17 mouse cellular contexts compared by ENCODE assay signal in the genomic region with DNA sequence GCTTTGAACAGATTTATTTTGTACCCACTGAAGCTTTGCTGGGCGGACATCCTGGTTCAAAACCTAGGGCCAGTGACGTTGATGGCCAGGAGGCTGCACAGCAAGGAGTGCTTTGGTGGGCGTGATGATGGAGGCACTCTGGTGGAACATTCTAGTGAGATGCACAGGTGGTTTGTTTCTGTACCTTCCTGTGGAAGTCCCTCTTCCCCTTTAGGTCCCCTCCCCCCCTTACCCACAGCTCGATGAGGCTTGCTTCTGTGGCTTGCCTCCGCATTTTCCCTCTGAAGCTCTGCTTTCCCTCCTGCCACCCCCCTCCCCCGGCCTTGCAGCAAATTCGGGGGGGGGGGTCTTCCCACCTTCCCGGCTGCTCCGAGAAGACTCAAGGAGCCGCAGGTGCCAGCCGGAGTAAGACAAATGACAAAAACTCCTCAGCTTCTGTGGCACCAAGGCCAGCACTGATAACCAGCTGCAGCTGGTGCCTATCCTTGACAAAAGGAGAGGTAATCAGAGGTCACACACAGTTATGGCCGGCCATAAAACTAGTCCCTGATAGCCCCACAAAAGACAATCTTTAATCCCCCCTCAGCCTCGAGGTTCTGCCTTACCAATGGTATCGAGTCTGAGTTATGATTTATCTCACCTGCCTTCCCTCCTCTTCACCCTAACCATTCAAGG.
DNase-seq lines count a peak whose midpoint lies in the region; ATAC-seq and TF ChIP-seq lines count a peak whose summit lies in the region.
"Had no signal": no experiment of that assay in that cellular context is flagged by ENCODE, and none has a peak within 500 bp of the region (broad histone marks: within the 10 kb centered on the region; RNA-seq: fewer than 3 reads in every experiment).

No protein-coding gene starts in this region.

- no peaks in the 10 kb centered on the region for H3K36me3 ChIP-seq in midbrain, embryonic 10.5 days
- H3K36me3 ChIP-seq in midbrain, postnatal 0 days (ENCODE audit: insufficient read depth, low read length) = no peaks in the 10 kb centered on the region
- H3K36me3 ChIP-seq in splenic B cell, adult 2 months (ENCODE audit: control insufficient read depth, insufficient read depth, low read length, poor library complexity, severe bottlenecking) = no peaks in the 10 kb centered on the region
- H3K36me3 ChIP-seq in midbrain, embryonic 11.5 days (ENCODE audit: control insufficient read depth, insufficient read depth, low read length) = no peaks in the 10 kb centered on the region
- H3K36me3 ChIP-seq: heart, embryonic 13.5 days; hindbrain, embryonic 13.5 days; midbrain, embryonic 12.5 days; neural tube, embryonic 13.5 days had no signal

- peak; percentile 19 for DNase-seq in embryo, embryonic 11 days
- no peak for DNase-seq in embryo, embryonic 9.5 days (ENCODE audit: extremely low spot score)
- DNase-seq in midbrain, embryonic 10.5 days (ENCODE audit: low spot score) = peak; percentile 7
- DNase-seq in midbrain, postnatal 0 days (ENCODE audit: low spot score) = no peak
- DNase-seq in induced T-regulatory cell, adult 2 months (ENCODE audit: low read depth) = peak; percentile 40
- DNase-seq in splenic B cell, adult 2 months (ENCODE audit: low read depth, low spot score) = peak; percentile 82
- DNase-seq in midbrain, embryonic 11.5 days (ENCODE audit: low spot score, missing footprints) = no peak
- DNase-seq in layer of hippocampus, adult 18-20 months (ENCODE audit: low spot score in 2 of 2) = no peak
- DNase-seq: cerebellum, adult 9-10 months; gastrocnemius, adult 2 months; lung, embryonic 14.5 days had no signal

- H3K4me2 ChIP-seq in midbrain, postnatal 0 days (ENCODE audit: low read depth, low read length, poor library complexity, severe bottlenecking) = no peak overlapping the region
- no peak overlapping the region for H3K4me2 ChIP-seq in midbrain, embryonic 11.5 days
- H3K4me2 ChIP-seq: forebrain, embryonic 13.5 days; heart, embryonic 13.5 days; hindbrain, embryonic 13.5 days; lung, embryonic 14.5 days; midbrain, embryonic 12.5 days; neural tube, embryonic 13.5 days had no signal

- H3K4me1 ChIP-seq in midbrain, embryonic 10.5 days = no peaks in the 10 kb centered on the region
- H3K4me1 ChIP-seq in midbrain, postnatal 0 days (ENCODE audit: insufficient read depth, low read length) = no peaks in the 10 kb centered on the region
- no peaks in the 10 kb centered on the region for H3K4me1 ChIP-seq in midbrain, embryonic 11.5 days (ENCODE audit: control insufficient read depth, insufficient read depth, low read length)
- H3K4me1 ChIP-seq: forebrain, embryonic 13.5 days; hindbrain, embryonic 13.5 days; midbrain, embryonic 12.5 days; neural tube, embryonic 13.5 days had no signal

- ATAC-seq in midbrain, postnatal 0 days (ENCODE audit: low FRiP score) = no peak
- no peak for ATAC-seq in midbrain, embryonic 11.5 days (ENCODE audit: low FRiP score)
- ATAC-seq: activated CD4-positive, CD25-positive, alpha-beta regulatory T cell, adult 4 months; forebrain, embryonic 13.5 days had no signal

- TF ChIP-seq CTCF in midbrain, postnatal 0 days (IDR thresholded peaks at IDR 0.05) = no peak

- H3K9ac ChIP-seq in midbrain, postnatal 0 days (replicated peaks; ENCODE audit: low read length, poor library complexity, severe bottlenecking) = no peak overlapping the region
- no peak overlapping the region for H3K9ac ChIP-seq in midbrain, embryonic 11.5 days (ENCODE audit: low read length)
- H3K9ac ChIP-seq: forebrain, embryonic 13.5 days; heart, embryonic 13.5 days; hindbrain, embryonic 13.5 days; lung, embryonic 14.5 days; midbrain, embryonic 12.5 days; neural tube, embryonic 13.5 days had no signal

- no peaks in the 10 kb centered on the region for H3K9me3 ChIP-seq in midbrain, embryonic 10.5 days (replicated peaks)
- H3K9me3 ChIP-seq in midbrain, postnatal 0 days (ENCODE audit: low read length) = no peaks in the 10 kb centered on the region
- no peaks in the 10 kb centered on the region for H3K9me3 ChIP-seq in midbrain, embryonic 11.5 days (ENCODE audit: control insufficient read depth, low read length)
- H3K9me3 ChIP-seq: forebrain, embryonic 13.5 days; heart, embryonic 13.5 days; hindbrain, embryonic 13.5 days; midbrain, embryonic 12.5 days; neural tube, embryonic 13.5 days had no signal

- WGBS in midbrain, embryonic 10.5 days = 74% methylated on average over 14 of the region's 14 CpGs
- WGBS in midbrain, postnatal 0 days = 68% methylated on average over 14 of the region's 14 CpGs
- 70% methylated on average over 14 of the region's 14 CpGs for WGBS in midbrain, embryonic 11.5 days

- no peak overlapping the region for H3K4me3 ChIP-seq in midbrain, embryonic 10.5 days
- H3K4me3 ChIP-seq in midbrain, postnatal 0 days (ENCODE audit: low read depth, low read length) = no peak overlapping the region
- no peak overlapping the region for H3K4me3 ChIP-seq in midbrain, embryonic 11.5 days (ENCODE audit: low read depth, low read length)
- H3K4me3 ChIP-seq: forebrain, embryonic 13.5 days; gastrocnemius, adult 2 months; heart, embryonic 13.5 days; hindbrain, embryonic 13.5 days; midbrain, embryonic 12.5 days; neural tube, embryonic 13.5 days had no signal

- no peak overlapping the region for H3K27ac ChIP-seq in midbrain, embryonic 10.5 days (replicated peaks)
- H3K27ac ChIP-seq in midbrain, postnatal 0 days (ENCODE audit: low read depth, low read length) = no peak overlapping the region
- H3K27ac ChIP-seq in midbrain, embryonic 11.5 days (ENCODE audit: low read depth, low read length) = no peak overlapping the region
- H3K27ac ChIP-seq: forebrain, embryonic 13.5 days; gastrocnemius, adult 2 months; heart, embryonic 13.5 days; hindbrain, embryonic 13.5 days; midbrain, embryonic 12.5 days; neural tube, embryonic 13.5 days had no signal

- H3K27me3 ChIP-seq in midbrain, embryonic 10.5 days (ENCODE audit: low read depth, poor library complexity, severe bottlenecking) = no peaks in the 10 kb centered on the region
- no peaks in the 10 kb centered on the region for H3K27me3 ChIP-seq in midbrain, postnatal 0 days (ENCODE audit: insufficient read depth, low read length)
- no peaks in the 10 kb centered on the region for H3K27me3 ChIP-seq in splenic B cell, adult 2 months (ENCODE audit: control insufficient read depth, insufficient read depth, low read length, poor library complexity, severe bottlenecking)
- H3K27me3 ChIP-seq in midbrain, embryonic 11.5 days (ENCODE audit: control insufficient read depth, insufficient read depth, low read length) = no peaks in the 10 kb centered on the region
- H3K27me3 ChIP-seq: forebrain, embryonic 13.5 days; midbrain, embryonic 12.5 days; neural tube, embryonic 13.5 days had no signal

Comparison
In these comparisons a context has a peak if more than half of its experiments do, and no peak if none do; other contexts are left out.
1. DNase-seq: peak in embryo, embryonic 11 days (single experiment), midbrain, embryonic 10.5 days (single experiment), induced T-regulatory cell, adult 2 months (single experiment) and splenic B cell, adult 2 months (single experiment); none in embryo, embryonic 9.5 days (single experiment), midbrain, postnatal 0 days (single experiment), midbrain, embryonic 11.5 days (single experiment) and layer of hippocampus, adult 18-20 months (0 of 2).